Mouse (Mus musculus): Measurements from ENCODE around the gene Shc1. TPM values are rescaled to one million over a fixed set of nuclear protein-coding genes. Genes with fewer than 3 reads are reported as not detected.

The Shc1 gene
- total and polyA plus RNA-seq, 3 experiments = 23.1 to 40.6 (median 32.3) TPM

- peak overlapping the region; percentile 97 for H3K9ac ChIP-seq (ENCODE audit: insufficient read depth, low read depth)
- H3K4me2 ChIP-seq (ENCODE audit: insufficient read depth, low read depth, poor library complexity, severe bottlenecking) = peak overlapping the region; percentile 38
- H3K27me3 ChIP-seq (replicated peaks) = no peaks in the 10 kb centered on the region
- dilution Hi-C loops (cut with MboI; ENCODE audit: extremely low pct_ligation_motif_present, extremely low pct_unique_long_range_greater_than_20kb, low sequenced_read_pairs) = no loop called here
- in situ Hi-C loops (cut with MboI; ENCODE audit: low pct_ligation_motif_present, low pct_unique_long_range_greater_than_20kb, low sequenced_read_pairs) = no loop called here
- no peak for DNase-seq (ENCODE audit: extremely low read depth)
- peaks cover 0 to 6% of the 10 kb centered on the region in 2 experiments for H3K36me3 ChIP-seq (replicated peaks in 1 of 2; ENCODE audit: control insufficient read depth in 1 of 2, insufficient read depth in 1 of 2, low read length in 1 of 2)
- H3K4me1 ChIP-seq (ENCODE audit: control insufficient read depth in 1 of 2, insufficient read depth in 2 of 2) = peaks cover 6 to 49% of the 10 kb centered on the region in 2 experiments
- H3K79me2 ChIP-seq (replicated peaks; ENCODE audit: control insufficient read depth, extremely low read depth, insufficient read depth, poor library complexity, severe bottlenecking) = peaks cover 13% of the 10 kb centered on the region; the same call in 1 of the 2 replicates
- H3K9me3 ChIP-seq (replicated peaks; ENCODE audit: low read length) = no peaks in the 10 kb centered on the region
- TF ChIP-seq RAD21 (IDR thresholded peaks at IDR 0.05; ENCODE audit: low read depth, low read length) = no peak
- TF ChIP-seq PAX5 (IDR thresholded peaks at IDR 0.05; ENCODE audit: low read length) = no peak
- TF ChIP-seq MAFK (IDR thresholded peaks at IDR 0.05; ENCODE audit: insufficient replicate concordance, low read length) = no peak
- TF ChIP-seq USF1 (IDR thresholded peaks at IDR 0.05; ENCODE audit: low read depth, low read length) = no peak
- no peak for TF ChIP-seq E2F4 (IDR thresholded peaks at IDR 0.05; ENCODE audit: insufficient replicate concordance, low read depth, low read length)
- no peak for TF ChIP-seq CHD1 (IDR thresholded peaks at IDR 0.05; ENCODE audit: low read depth, low read length)
- no peak for TF ChIP-seq BHLHE40 (IDR thresholded peaks at IDR 0.05; ENCODE audit: low read depth, low read length)
- 0 out of 2 replicates have a peak, but pooled peaks have one; percentile 23 for TF ChIP-seq NELFE (IDR thresholded peaks at IDR 0.05; ENCODE audit: low read depth, low read length)
- no peak for TF ChIP-seq POLR2A (IDR thresholded peaks at IDR 0.05; ENCODE audit: low read depth, low read length)
- peak; percentile 27; the same call in 1 of the 2 replicates for TF ChIP-seq ZMIZ1 (IDR thresholded peaks at IDR 0.05; ENCODE audit: low read depth, low read length)
- TF ChIP-seq UBTF (IDR thresholded peaks at IDR 0.05; ENCODE audit: low read depth, low read length) = no peak
- TF ChIP-seq ETS1 (conservative IDR thresholded peaks at IDR 0.05; ENCODE audit: low read depth, low read length) = no peak
- no peak for TF ChIP-seq SMC3 (IDR thresholded peaks at IDR 0.05; ENCODE audit: low read depth, low read length)
- 0 out of 2 replicates have a peak, but pooled peaks have one; percentile 4 for TF ChIP-seq TCF12 (IDR thresholded peaks at IDR 0.05; ENCODE audit: low read depth, low read length)
- TF ChIP-seq EP300 (IDR thresholded peaks at IDR 0.05; ENCODE audit: low read length) = no peak
- no peak for TF ChIP-seq MYC (IDR thresholded peaks at IDR 0.05; ENCODE audit: low read depth, low read length)
- no peak for TF ChIP-seq ZC3H11A (IDR thresholded peaks at IDR 0.05; ENCODE audit: low read depth, low read length)
- TF ChIP-seq TBP (conservative IDR thresholded peaks at IDR 0.05; ENCODE audit: low read depth, low read length) = no peak
- no peak for TF ChIP-seq JUND (conservative IDR thresholded peaks at IDR 0.05; ENCODE audit: low read depth, low read length)
- no peak for TF ChIP-seq JUN (IDR thresholded peaks at IDR 0.05; ENCODE audit: insufficient read depth, low read depth, low read length)
- TF ChIP-seq ZKSCAN1 (IDR thresholded peaks at IDR 0.05; ENCODE audit: borderline replicate concordance, low read depth, low read length) = no peak
- TF ChIP-seq POLR2AphosphoS2 (IDR thresholded peaks at IDR 0.05; ENCODE audit: low read depth, low read length) = no peak
- H3K4me3 ChIP-seq (replicated peaks in 1 of 3; ENCODE audit: low read depth in 2 of 3, low read length in 2 of 3, poor library complexity in 1 of 3) = peak overlapping the region; percentile 62 to 86 (median 85)
- H3K27ac ChIP-seq (ENCODE audit: insufficient read depth, low read depth) = peak overlapping the region; percentile 99
These were observed 25.4 kb upstream of the Shc1 start for GRCm38 (mm10) chr3:89392871-89393311.
